Mouse (Mus musculus) kidney, embryonic 15.5 days (tissue): ENCODE results near the gene 1600014C10Rik. TPM values are rescaled to one million over a fixed set of nuclear protein-coding genes. Genes with fewer than 3 reads are reported as not detected.

Source experiments
- polyA plus RNA-seq: library from polyadenylated mRNA; unstranded; fragments of >200 nt; fragmentation: Nextera tagmentation; extraction: Ambion mirVana; gene quantifications from 2 replicates; pipeline ENCODE4 v1.2.1, GENCODE M21; 2015

Gene 1600014C10Rik
- polyA plus RNA-seq, 1 experiment from 2014 or later, result 14.5 TPM

Other genes starting within 250 kb of the 1600014C10Rik start
- gene Uri1, start 159.7 kb upstream of the 1600014C10Rik start, polyA plus RNA-seq, result 50.5 and 52.2 TPM in 2 replicates
- 65.9 and 71.4 TPM in 2 replicates for gene Ccne1, start 75.7 kb upstream of the 1600014C10Rik start, polyA plus RNA-seq
- 5.0 and 5.4 TPM in 2 replicates for gene Plekhf1, start 44.8 kb downstream of the 1600014C10Rik start, polyA plus RNA-seq
- gene Pop4, start 88.2 kb downstream of the 1600014C10Rik start, polyA plus RNA-seq, result 64.8 and 66.3 TPM in 2 replicates